Mouse (Mus musculus): ENCODE data around the gene Vmn1r29.
"Not testable (repeated sequence)": the region's sequence is repeated elsewhere in the genome, so short reads cannot be mapped to it uniquely, and the experiment has no call there.

GRCm38 (mm10) chr6:58279661-58280060 lies 21.7 kb upstream of the Vmn1r29 start:
- not testable (repeated sequence) for TF ChIP-seq POLR2A (IDR thresholded peaks at IDR 0.05; ENCODE audit: borderline replicate concordance, insufficient read depth, low read length); CTCF (IDR thresholded peaks at IDR 0.05; ENCODE audit: borderline replicate concordance, insufficient read depth, low read depth, low read length)

All from cerebellum, adult 2 months (tissue).